Mouse (Mus musculus): ENCODE results near the gene Zc2hc1c.

Zc2hc1c gene

DNA sequence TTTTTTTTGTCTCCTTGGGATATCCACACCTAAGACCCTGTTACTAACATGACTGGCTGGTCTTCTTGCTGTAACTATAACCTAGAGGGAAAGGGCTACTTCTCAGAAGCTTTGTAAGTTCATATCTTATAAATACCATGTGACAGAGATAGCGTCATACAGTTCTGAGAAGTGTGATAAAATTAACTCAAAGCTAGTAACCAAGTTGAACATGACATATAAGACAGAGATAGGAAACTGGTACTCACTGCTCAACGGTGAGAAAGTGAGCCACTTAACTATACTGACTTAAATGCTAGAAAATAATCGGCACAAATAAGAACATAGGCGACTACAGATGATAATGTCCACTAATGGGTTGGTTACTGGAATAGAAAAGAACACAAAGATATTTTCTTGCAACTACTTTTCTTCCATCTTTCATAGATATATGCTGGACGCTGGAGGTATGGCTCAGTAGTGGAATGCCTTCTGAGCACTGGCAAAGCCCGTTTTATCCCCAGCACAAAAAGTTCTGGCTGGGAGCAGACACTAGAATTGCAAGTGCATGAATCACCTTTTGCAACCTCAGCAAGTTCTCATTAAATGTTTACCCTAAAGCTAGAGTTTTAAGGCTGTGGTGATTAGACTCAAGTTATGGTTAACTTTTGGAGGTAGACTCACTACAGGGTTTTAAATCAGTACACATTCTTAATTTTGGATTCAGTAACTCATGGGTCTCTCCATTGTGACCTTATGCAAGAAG lies 49.3 kb downstream of the Zc2hc1c start:
- DNase-seq (ENCODE audit: inconsistent age in 2 of 2, low spot score in 1 of 2), result peak in 1 of 2 experiments; percentile 21

- no peak for DNase-seq (ENCODE audit: inconsistent age in 2 of 2, low spot score in 1 of 2)
Observed at GRCm38 (mm10) chr12:85338815-85339214, 50.4 kb downstream of the Zc2hc1c start.

- DNase-seq (ENCODE audit: inconsistent age in 2 of 2, low spot score in 1 of 2), result peak; percentile 93 to 98
Observed at GRCm38 (mm10) chr12:85339243-85339729, 50.9 kb downstream of the Zc2hc1c start, which contains the start of gene Nek9. Nek9 (minus strand) TSS chr12:85339362.

- DNase-seq (ENCODE audit: inconsistent age in 2 of 2, low spot score in 1 of 2), result peak; percentile 26 to 56
Observed at GRCm38 (mm10) chr12:85339947-85340346, 51.6 kb downstream of the Zc2hc1c start.

DNA sequence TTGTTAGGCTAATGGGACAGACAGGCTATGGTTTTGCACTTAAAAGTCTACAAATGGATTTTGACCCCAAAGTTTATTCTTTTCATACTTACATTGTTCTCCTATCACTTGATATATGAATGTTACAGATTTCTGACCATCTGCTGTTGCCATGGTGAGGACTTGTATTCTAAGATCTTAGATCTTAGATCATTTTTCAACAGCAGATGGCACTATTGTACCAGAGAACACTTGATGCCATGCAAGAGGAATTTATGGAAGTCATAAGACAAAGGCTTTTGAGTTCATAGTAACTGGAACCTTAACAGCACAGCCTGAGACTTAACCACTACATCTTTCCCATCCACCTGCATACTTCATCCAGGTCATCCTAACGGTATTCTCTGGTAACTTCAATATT lies 52.7 kb downstream of the Zc2hc1c start:
- DNase-seq (ENCODE audit: inconsistent age in 2 of 2, low spot score in 1 of 2), result peak in 1 of 2 experiments; percentile 85

GRCm38 (mm10) chr12:85342310-85342709 lies 53.9 kb downstream of the Zc2hc1c start:
- no peak for DNase-seq (ENCODE audit: inconsistent age in 2 of 2, low spot score in 1 of 2)

- no peak for DNase-seq (ENCODE audit: inconsistent age in 2 of 2, low spot score in 1 of 2)
Observed at GRCm38 (mm10) chr12:85344252-85344651, 55.9 kb downstream of the Zc2hc1c start.

DNA sequence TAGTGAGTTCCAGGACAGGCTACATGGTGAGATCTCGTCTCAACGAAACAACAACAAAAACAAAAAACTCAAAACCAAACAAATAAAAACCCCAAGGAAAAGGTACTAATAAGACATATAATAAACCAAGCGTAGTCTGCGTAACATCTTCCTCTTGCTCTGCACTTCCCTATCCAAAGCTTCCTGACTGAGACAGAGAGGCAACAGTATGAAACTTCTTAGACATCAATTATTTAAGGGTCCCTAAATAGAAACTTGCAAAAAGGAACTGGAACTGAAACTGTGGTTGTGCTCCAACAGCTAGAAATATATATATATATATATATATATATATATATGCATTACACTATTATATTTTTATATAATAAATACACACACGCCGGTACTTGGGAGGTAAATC lies 57.2 kb downstream of the Zc2hc1c start:
- DNase-seq (ENCODE audit: inconsistent age in 2 of 2, low spot score in 1 of 2), result no peak

GRCm38 (mm10) chr12:85346374-85346773 lies 58.0 kb downstream of the Zc2hc1c start:
- DNase-seq (ENCODE audit: inconsistent age in 2 of 2, low spot score in 1 of 2), result peak in 1 of 2 experiments; percentile 89

DNA sequence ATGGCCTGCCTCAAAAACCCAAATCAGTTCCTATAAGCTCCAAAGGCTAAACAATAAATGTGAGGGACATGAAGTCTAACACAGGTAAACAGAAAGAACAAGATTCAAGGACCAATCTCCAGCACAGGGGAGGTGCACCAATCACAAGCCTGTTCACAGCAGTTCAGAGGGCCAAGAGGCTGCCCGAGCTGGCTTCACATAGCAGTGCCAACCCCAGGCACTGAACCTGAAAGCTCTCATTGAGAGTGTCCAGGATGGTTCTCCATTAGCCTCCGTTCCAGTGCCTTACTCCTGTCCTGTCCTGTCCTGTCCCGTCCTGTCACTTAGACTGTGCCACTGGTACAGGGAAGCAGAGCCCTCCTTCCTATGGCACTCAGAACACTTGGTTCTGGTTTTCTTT lies 58.8 kb downstream of the Zc2hc1c start:
- DNase-seq (ENCODE audit: inconsistent age in 2 of 2, low spot score in 1 of 2), result no peak

GRCm38 (mm10) chr12:85348338-85348737 lies 59.9 kb downstream of the Zc2hc1c start:
- DNase-seq (ENCODE audit: inconsistent age in 2 of 2, low spot score in 1 of 2), result peak in 1 of 2 experiments; percentile 57
